Mouse (Mus musculus): ENCODE results near the gene Cib2. TPM values are rescaled to one million over a fixed set of nuclear protein-coding genes. Genes with fewer than 3 reads are reported as not detected.

Cib2 gene
- total RNA-seq, 2 experiments from 2014 or later: 20.7 to 22.3 TPM

GRCm38 (mm10) chr9:54552409-54552808 lies 7.6 kb downstream of the Cib2 start:
- intact Hi-C loops (cut with DNase I): no loop called here
- DNase-seq (ENCODE audit: low spot score in 2 of 2): peak in 1 of 2 experiments; percentile 52

GRCm38 (mm10) chr9:54549433-54549832 lies 10.6 kb downstream of the Cib2 start:
- intact Hi-C loops (cut with DNase I): no loop called here
- DNase-seq (ENCODE audit: low spot score in 2 of 2): no peak

- DNase-seq (ENCODE audit: low spot score in 2 of 2): peak; percentile 39 to 47
- intact Hi-C loops (cut with DNase I): loop anchor here (1.0 kb wide), 1 partner anchor 109 kb away; no protein-coding TSS in a partner anchor
Measured at GRCm38 (mm10) chr9:54547536-54547935, 12.5 kb downstream of the Cib2 start.

- DNase-seq (ENCODE audit: low spot score in 2 of 2): no peak
- intact Hi-C loops (cut with DNase I): no loop called here
Measured at GRCm38 (mm10) chr9:54544954-54545315, 15.1 kb downstream of the Cib2 start.

- intact Hi-C loops (cut with DNase I): no loop called here
- no peak for DNase-seq (ENCODE audit: low spot score in 2 of 2)
Measured at GRCm38 (mm10) chr9:54544212-54544953, 15.6 kb downstream of the Cib2 start.

GRCm38 (mm10) chr9:54540801-54541200 lies 19.2 kb downstream of the Cib2 start:
- intact Hi-C loops (cut with DNase I): no loop called here
- no peak for DNase-seq (ENCODE audit: low spot score in 2 of 2)

- DNase-seq (ENCODE audit: low spot score in 2 of 2): no peak
- intact Hi-C loops (cut with DNase I): no loop called here
Measured at GRCm38 (mm10) chr9:54538684-54539083, 21.3 kb downstream of the Cib2 start, which contains the start of gene Sh2d7. Gene Sh2d7 (plus strand): TSS chr9:54538984.

- no peak for DNase-seq (ENCODE audit: low spot score in 2 of 2)
- intact Hi-C loops (cut with DNase I): no loop called here
Measured at GRCm38 (mm10) chr9:54538244-54538643, 21.8 kb downstream of the Cib2 start.

GRCm38 (mm10) chr9:54537480-54537879 lies 22.5 kb downstream of the Cib2 start:
- intact Hi-C loops (cut with DNase I): no loop called here
- no peak for DNase-seq (ENCODE audit: low spot score in 2 of 2)

GRCm38 (mm10) chr9:54537030-54537429 lies 23.0 kb downstream of the Cib2 start:
- DNase-seq (ENCODE audit: low spot score in 2 of 2): peak in 1 of 2 experiments; percentile 52
- intact Hi-C loops (cut with DNase I): no loop called here

GRCm38 (mm10) chr9:54536236-54536635 lies 23.8 kb downstream of the Cib2 start:
- intact Hi-C loops (cut with DNase I): no loop called here
- DNase-seq (ENCODE audit: low spot score in 2 of 2): no peak

GRCm38 (mm10) chr9:54533975-54534374 lies 26.0 kb downstream of the Cib2 start:
- intact Hi-C loops (cut with DNase I): no loop called here
- DNase-seq (ENCODE audit: low spot score in 2 of 2): peak; percentile 68 to 87

- intact Hi-C loops (cut with DNase I): no loop called here
- no peak for DNase-seq (ENCODE audit: low spot score in 2 of 2)
Measured at GRCm38 (mm10) chr9:54532926-54533325, 27.1 kb downstream of the Cib2 start.

- DNase-seq (ENCODE audit: low spot score in 2 of 2): peak in 1 of 2 experiments; percentile 35
- intact Hi-C loops (cut with DNase I): no loop called here
Measured at GRCm38 (mm10) chr9:54531421-54531820, 28.6 kb downstream of the Cib2 start.

GRCm38 (mm10) chr9:54530836-54531235 lies 29.2 kb downstream of the Cib2 start:
- intact Hi-C loops (cut with DNase I): no loop called here
- DNase-seq (ENCODE audit: low spot score in 2 of 2): peak in 1 of 2 experiments; percentile 41

- intact Hi-C loops (cut with DNase I): loop anchor here (5.0 to 10.0 kb wide), 3 partner anchors 77 to 295 kb away; no protein-coding TSS in a partner anchor
Measured at GRCm38 (mm10) chr9:54529950-54530349, 30.1 kb downstream of the Cib2 start.

GRCm38 (mm10) chr9:54527694-54528093 lies 32.3 kb downstream of the Cib2 start:
- DNase-seq (ENCODE audit: low spot score in 2 of 2): peak in 1 of 2 experiments; percentile 54
- intact Hi-C loops (cut with DNase I): loop anchor here (5.0 to 10.0 kb wide), 3 partner anchors 80 to 297 kb away; no protein-coding TSS in a partner anchor

More at GRCm38 (mm10) chr9:54529950-54530349, 30.1 kb downstream of the Cib2 start:
- no peak for DNase-seq (ENCODE audit: low spot score in 2 of 2)

- intact Hi-C loops (cut with DNase I): loop anchor here (10.0 kb wide), 1 partner anchor 305 kb away; no protein-coding TSS in a partner anchor
- DNase-seq (ENCODE audit: low spot score in 2 of 2): no peak
Measured at GRCm38 (mm10) chr9:54520286-54520685, 39.7 kb downstream of the Cib2 start.

GRCm38 (mm10) chr9:54518921-54519320 lies 41.1 kb downstream of the Cib2 start:
- intact Hi-C loops (cut with DNase I): no loop called here
- peak; percentile 57 to 94 for DNase-seq (ENCODE audit: low spot score in 2 of 2)

GRCm38 (mm10) chr9:54515991-54516390 lies 44.0 kb downstream of the Cib2 start:
- DNase-seq (ENCODE audit: low spot score in 2 of 2): no peak
- intact Hi-C loops (cut with DNase I): no loop called here

- no peak for DNase-seq (ENCODE audit: low spot score in 2 of 2)
- intact Hi-C loops (cut with DNase I): loop anchor here (5.0 kb wide), 1 partner anchor 84 kb away; the partner anchor contains the start of gene Idh3a
Measured at GRCm38 (mm10) chr9:54502873-54503272, 57.1 kb downstream of the Cib2 start.

All from left cerebral cortex, postnatal 25 days (tissue).